Mouse (Mus musculus): ENCODE results near the gene Cln6. TPM values are rescaled to one million over a fixed set of nuclear protein-coding genes. Genes with fewer than 3 reads are reported as not detected.

Gene Cln6
- total and polyA plus RNA-seq, 3 experiments: 29.4 to 52.1 TPM; not detected in 1

- DNase-seq (ENCODE audit: low read depth, low spot score): no peak
- H3K4me3 ChIP-seq (ENCODE audit: control insufficient read depth in 1 of 2, insufficient read depth in 1 of 2, low read depth in 2 of 2, low read length in 2 of 2): no peak overlapping the region
- H3K9ac ChIP-seq (ENCODE audit: control insufficient read depth, low read depth, low read length, poor library complexity, severe bottlenecking): no peak overlapping the region
- no peaks in the 10 kb centered on the region; the same call in 1 of the 2 replicates for H3K79me2 ChIP-seq (ENCODE audit: control insufficient read depth, insufficient read depth, low read length, poor library complexity)
- peaks cover 8 to 21% of the 10 kb centered on the region in 2 experiments for H3K4me1 ChIP-seq (ENCODE audit: control insufficient read depth in 1 of 2, insufficient read depth in 2 of 2, low read length in 2 of 2)
- H3K27ac ChIP-seq (ENCODE audit: control insufficient read depth, low read depth, low read length): no peak overlapping the region
- H3K9me3 ChIP-seq (replicated peaks; ENCODE audit: insufficient read depth, low read length): no peaks in the 10 kb centered on the region
- H3K27me3 ChIP-seq (ENCODE audit: control insufficient read depth in 1 of 2, insufficient read depth in 2 of 2, low read length in 2 of 2): 0 out of 4 replicates have a peak, but pooled peaks cover 2 to 3% of the 10 kb centered on the region in 2 experiments
- TF ChIP-seq SMC3 (IDR thresholded peaks at IDR 0.05; ENCODE audit: low read depth, low read length) (no peak), MAFK (IDR thresholded peaks at IDR 0.05; ENCODE audit: borderline replicate concordance, low read depth, low read length) (no peak), POLR2AphosphoS5 (IDR thresholded peaks at IDR 0.05; ENCODE audit: borderline replicate concordance, low read depth, low read length) (no peak), ZC3H11A (IDR thresholded peaks at IDR 0.05; ENCODE audit: low read depth, low read length) (no peak), SIN3A (IDR thresholded peaks at IDR 0.05; ENCODE audit: low read length) (no peak), MAX (IDR thresholded peaks at IDR 0.05; ENCODE audit: low read length) (no peak), POLR2AphosphoS2 (IDR thresholded peaks at IDR 0.05; ENCODE audit: low read length) (no peak), ZMIZ1 (IDR thresholded peaks at IDR 0.05; ENCODE audit: low read depth, low read length) (no peak), CHD1 (IDR thresholded peaks at IDR 0.05; ENCODE audit: low read depth, low read length) (no peak), MYB (IDR thresholded peaks at IDR 0.05; ENCODE audit: low read depth, low read length) (no peak), RAD21 (IDR thresholded peaks at IDR 0.05; ENCODE audit: low read depth, low read length) (no peak), TBP (IDR thresholded peaks at IDR 0.05; ENCODE audit: low read depth, low read length) (no peak), GABPA (IDR thresholded peaks at IDR 0.05; ENCODE audit: low read depth, low read length) (no peak)
- peaks cover 0 to 14% of the 10 kb centered on the region in 2 experiments; a peak in 2 of 4 replicates for H3K36me3 ChIP-seq (ENCODE audit: control insufficient read depth in 1 of 2, insufficient read depth in 2 of 2, low read length in 2 of 2)
Observed at GRCm38 (mm10) chr9:62829877-62830276, 8.7 kb upstream of the Cln6 start.

- Histone ChIP-seq H3K27me3 (ENCODE audit: control insufficient read depth in 1 of 2, insufficient read depth in 2 of 2, low read length in 2 of 2) (0 out of 4 replicates have a peak, but pooled peaks cover 2 to 3% of the 10 kb centered on the region in 2 experiments), H3K36me3 (ENCODE audit: control insufficient read depth in 1 of 2, insufficient read depth in 2 of 2, low read length in 2 of 2) (peaks cover 0 to 8% of the 10 kb centered on the region in 2 experiments; a peak in 2 of 4 replicates), H3K4me1 (ENCODE audit: control insufficient read depth in 1 of 2, insufficient read depth in 2 of 2, low read length in 2 of 2) (peaks cover 3 to 22% of the 10 kb centered on the region in 2 experiments), H3K27ac (ENCODE audit: control insufficient read depth, low read depth, low read length) (no peak overlapping the region), H3K79me2 (ENCODE audit: control insufficient read depth, insufficient read depth, low read length, poor library complexity) (peaks cover 9% of the 10 kb centered on the region), H3K9me3 (replicated peaks; ENCODE audit: insufficient read depth, low read length) (no peaks in the 10 kb centered on the region), H3K4me3 (ENCODE audit: control insufficient read depth in 1 of 2, insufficient read depth in 1 of 2, low read depth in 2 of 2, low read length in 2 of 2) (no peak overlapping the region), H3K9ac (ENCODE audit: control insufficient read depth, low read depth, low read length, poor library complexity, severe bottlenecking) (no peak overlapping the region)
- DNase-seq (ENCODE audit: low read depth, low spot score): no peak
- TF ChIP-seq SIN3A (IDR thresholded peaks at IDR 0.05; ENCODE audit: low read length) (no peak), CTCF (IDR thresholded peaks at IDR 0.05 in 2 of 3, conservative IDR thresholded peaks at IDR 0.05 in 1 of 3; ENCODE audit: control insufficient read depth in 1 of 3, insufficient read depth in 1 of 3, low read depth in 2 of 3, low read length in 3 of 3, poor library complexity in 1 of 3, severe bottlenecking in 1 of 3) (no peak), MAZ (IDR thresholded peaks at IDR 0.05; ENCODE audit: low read depth, low read length) (no peak), MXI1 (IDR thresholded peaks at IDR 0.05; ENCODE audit: low read depth, low read length) (no peak), KAT2A (conservative IDR thresholded peaks at IDR 0.05; ENCODE audit: low read depth, low read length) (no peak), TAL1 (IDR thresholded peaks at IDR 0.05; ENCODE audit: low read length) (no peak), RAD21 (IDR thresholded peaks at IDR 0.05; ENCODE audit: low read depth, low read length) (no peak), GATA1 (IDR thresholded peaks at IDR 0.05; ENCODE audit: low read depth, low read length) (no peak), RCOR1 (IDR thresholded peaks at IDR 0.05; ENCODE audit: low read depth, low read length) (no peak)
Observed at GRCm38 (mm10) chr9:62834906-62835305, 3.7 kb upstream of the Cln6 start.

Measured in MEL (cell line).